Mouse (Mus musculus): Measurements from ENCODE around the gene Fnbp1.
A peak's percentile ranks its signal among the peaks of the same experiment; 100 is the strongest.

The Fnbp1 gene

DNA sequence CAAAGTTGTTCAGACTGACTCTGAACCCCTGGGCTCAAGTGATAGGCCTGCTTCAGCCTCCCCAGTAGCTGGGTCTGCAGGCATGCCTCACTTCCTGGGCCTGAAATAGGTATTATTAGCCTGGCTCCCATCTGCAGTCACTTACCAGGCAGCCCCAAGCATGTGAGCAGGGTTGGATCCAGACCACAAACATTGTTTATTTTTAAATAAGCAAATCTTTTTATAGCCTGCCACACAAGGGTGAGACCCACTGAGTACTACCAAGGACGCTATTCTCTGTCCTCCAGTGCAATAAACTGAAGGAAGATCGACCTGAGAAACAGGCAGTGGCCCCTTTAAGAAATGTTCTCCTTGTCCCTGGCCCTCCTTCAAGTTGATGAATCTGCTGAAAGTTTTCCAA, 17.1 kb downstream of the Fnbp1 start:
- DNase-seq (ENCODE audit: low spot score in 2 of 2), result no peak

DNA sequence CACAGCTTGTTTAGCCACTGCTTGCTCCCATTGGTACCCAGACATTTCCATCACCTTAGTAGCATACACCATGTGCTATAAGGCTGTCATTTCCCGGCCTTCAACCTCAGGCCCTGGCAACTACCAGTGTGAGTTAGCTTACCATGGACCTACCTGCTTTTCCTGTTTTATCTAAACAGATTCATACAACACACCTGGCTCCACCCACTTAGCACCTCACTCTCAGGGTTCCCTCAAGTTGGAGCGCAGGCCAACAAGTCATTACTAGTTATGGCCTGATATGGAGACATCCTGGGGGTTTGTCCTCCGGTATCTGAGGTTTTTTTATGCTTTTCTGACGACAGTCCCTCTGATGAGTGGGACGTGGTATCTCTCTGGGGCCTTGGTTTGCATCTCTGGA, 18.3 kb downstream of the Fnbp1 start:
- DNase-seq (ENCODE audit: low spot score in 2 of 2), result no peak

DNA sequence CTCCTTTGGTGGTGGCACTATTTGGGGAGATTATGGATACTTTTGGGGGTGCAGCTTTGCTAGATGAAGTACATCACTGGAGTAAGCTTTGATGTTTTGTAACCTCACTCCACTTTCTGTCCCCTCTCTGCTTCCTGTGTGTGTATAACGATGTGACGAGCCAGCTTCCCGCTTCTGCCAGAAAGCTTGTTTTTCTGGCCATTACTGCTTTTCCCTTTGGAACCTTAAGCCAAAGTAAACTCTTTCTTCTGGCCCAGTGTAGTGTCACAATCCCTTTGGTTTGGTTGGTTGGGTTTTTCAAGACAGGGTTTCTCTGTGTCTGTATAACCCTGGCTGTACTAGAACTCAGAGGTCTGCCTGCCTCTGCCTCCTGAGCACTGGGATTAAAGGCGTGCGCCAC, 19.0 kb downstream of the Fnbp1 start:
- no peak for DNase-seq (ENCODE audit: low spot score in 2 of 2)

- no peak for DNase-seq (ENCODE audit: low spot score in 2 of 2)
These were observed 20.6 kb downstream of the Fnbp1 start for GRCm38 (mm10) chr2:31121131-31121693.

- DNase-seq (ENCODE audit: low spot score in 2 of 2), result peak in 1 of 2 experiments; percentile 50
These were observed 22.0 kb downstream of the Fnbp1 start for GRCm38 (mm10) chr2:31119795-31120194.

GRCm38 (mm10) chr2:31118639-31119380, 23.0 kb downstream of the Fnbp1 start:
- no peak for DNase-seq (ENCODE audit: low spot score in 2 of 2)

- no peak for DNase-seq (ENCODE audit: low spot score in 2 of 2)
These were observed 23.6 kb downstream of the Fnbp1 start for GRCm38 (mm10) chr2:31118211-31118610.

- no peak for DNase-seq (ENCODE audit: low spot score in 2 of 2)
These were observed 25.7 kb downstream of the Fnbp1 start for GRCm38 (mm10) chr2:31115943-31116731.

DNA sequence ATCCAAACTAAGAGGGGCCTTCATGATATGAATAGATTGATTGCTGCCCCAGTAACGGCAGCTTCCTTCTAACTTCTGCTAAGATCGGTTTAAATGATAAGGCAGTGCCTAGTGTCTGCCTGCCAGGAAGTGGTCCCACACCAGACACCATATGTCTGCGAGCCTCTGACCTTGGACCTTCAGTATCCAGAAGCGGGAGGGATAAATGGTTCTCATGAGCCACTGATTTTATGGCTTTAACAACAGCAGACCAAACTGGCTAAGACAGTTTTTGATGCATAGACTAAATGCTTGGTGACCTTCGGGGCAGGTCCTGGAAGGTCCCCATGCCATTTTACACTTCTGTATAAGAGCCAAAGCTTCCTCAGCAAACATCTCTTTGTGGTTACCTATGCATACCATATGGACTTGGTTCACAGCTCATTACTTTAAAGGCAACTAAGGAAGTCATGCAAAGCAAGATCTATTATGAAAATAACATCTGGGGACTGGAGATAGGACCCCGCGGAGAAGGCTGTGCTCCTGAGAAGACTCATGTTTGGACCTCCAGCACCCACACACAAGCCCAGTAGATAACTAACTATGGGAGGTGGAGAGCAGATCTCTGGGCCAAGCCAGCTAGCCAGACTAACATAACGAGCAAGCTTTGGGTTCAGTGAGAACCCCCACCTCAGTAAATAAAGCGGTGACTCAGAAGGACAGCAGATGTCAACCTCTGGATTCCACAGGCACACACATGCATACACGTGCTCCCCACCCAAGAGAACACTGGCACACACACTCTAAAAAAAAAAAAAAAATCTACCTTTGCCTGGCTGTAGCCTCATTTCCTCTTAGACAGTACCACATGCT, 26.5 kb downstream of the Fnbp1 start:
- no peak for DNase-seq (ENCODE audit: low spot score in 2 of 2)

GRCm38 (mm10) chr2:31114205-31114604, 27.6 kb downstream of the Fnbp1 start:
- no peak for DNase-seq (ENCODE audit: low spot score in 2 of 2)

- no peak for DNase-seq (ENCODE audit: low spot score in 2 of 2)
These were observed 30.1 kb downstream of the Fnbp1 start for GRCm38 (mm10) chr2:31111685-31112084.

GRCm38 (mm10) chr2:31109960-31110548, 31.8 kb downstream of the Fnbp1 start:
- no peak for DNase-seq (ENCODE audit: low spot score in 2 of 2)

DNA sequence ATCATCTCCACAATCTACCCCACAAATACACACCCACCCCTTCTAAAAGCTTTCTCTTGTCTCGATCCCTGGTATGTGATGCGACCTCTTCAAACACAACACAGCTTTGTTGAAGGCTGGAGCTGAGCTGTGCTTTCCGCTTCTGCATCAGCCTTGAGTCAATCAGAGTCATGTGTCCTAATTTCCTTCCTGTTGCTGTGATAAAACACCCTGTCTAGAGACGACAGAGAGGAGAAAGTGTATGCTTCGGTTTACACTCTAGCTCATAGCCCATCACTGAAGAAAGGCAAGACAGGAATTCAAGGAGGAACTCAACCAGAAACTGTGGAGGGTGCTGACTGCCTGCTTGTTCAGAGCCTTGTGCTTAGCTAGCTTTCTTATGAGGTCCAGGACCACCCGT, 33.6 kb downstream of the Fnbp1 start:
- no peak for DNase-seq (ENCODE audit: low spot score in 2 of 2)

- DNase-seq (ENCODE audit: low spot score in 2 of 2), result peak in 1 of 2 experiments; percentile 68
These were observed 35.0 kb downstream of the Fnbp1 start for GRCm38 (mm10) chr2:31106621-31107320.

GRCm38 (mm10) chr2:31106004-31106403, 35.8 kb downstream of the Fnbp1 start:
- no peak for DNase-seq (ENCODE audit: low spot score in 2 of 2)

- DNase-seq (ENCODE audit: low spot score in 2 of 2), result no peak
These were observed 36.5 kb downstream of the Fnbp1 start for GRCm38 (mm10) chr2:31105279-31105678.

GRCm38 (mm10) chr2:31103321-31103720, 38.5 kb downstream of the Fnbp1 start:
- DNase-seq (ENCODE audit: low spot score in 2 of 2), result no peak

DNA sequence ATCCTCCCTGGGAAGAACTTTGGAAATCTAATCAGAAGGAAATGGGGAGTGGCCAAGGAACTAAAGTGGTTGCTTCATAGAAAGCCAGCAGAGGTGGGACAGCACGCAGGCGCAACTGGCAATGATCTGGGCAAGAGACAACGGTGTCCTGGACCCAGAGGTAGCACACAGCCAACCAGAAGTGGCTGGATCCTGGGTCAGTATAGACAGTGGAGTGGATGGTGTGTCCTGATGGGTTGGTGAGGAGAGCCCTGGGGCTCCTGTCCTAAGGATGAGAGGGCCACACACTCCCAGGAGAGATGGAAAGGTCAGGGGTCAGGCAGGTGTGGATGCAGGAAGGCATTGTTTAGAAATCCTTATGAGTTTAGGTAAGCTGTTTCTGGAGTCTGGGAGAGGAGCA, 40.5 kb downstream of the Fnbp1 start:
- no peak for DNase-seq (ENCODE audit: low spot score in 2 of 2)

GRCm38 (mm10) chr2:31099079-31099478, 42.7 kb downstream of the Fnbp1 start:
- DNase-seq (ENCODE audit: low spot score in 2 of 2), result no peak

DNA sequence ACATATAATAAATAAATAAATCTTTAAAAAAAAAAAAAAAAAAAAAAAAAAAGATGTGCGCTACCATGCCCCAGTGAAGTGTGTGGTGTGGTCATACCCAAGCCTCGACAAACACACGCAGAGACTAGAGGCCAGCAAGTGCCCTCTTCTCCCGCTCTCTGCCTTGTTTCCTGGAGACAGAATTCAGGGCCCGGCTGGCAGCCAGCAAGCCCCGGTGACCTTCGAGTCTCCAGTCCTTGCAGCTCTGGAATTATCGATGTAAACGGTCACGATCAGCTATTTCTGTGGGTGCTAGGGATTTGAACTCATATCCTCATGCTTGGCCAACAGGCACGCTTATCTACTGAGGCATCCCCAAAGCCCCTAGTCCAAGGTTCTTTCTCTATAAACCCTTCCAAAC, 43.2 kb downstream of the Fnbp1 start:
- no peak for DNase-seq (ENCODE audit: low spot score in 2 of 2)

DNA sequence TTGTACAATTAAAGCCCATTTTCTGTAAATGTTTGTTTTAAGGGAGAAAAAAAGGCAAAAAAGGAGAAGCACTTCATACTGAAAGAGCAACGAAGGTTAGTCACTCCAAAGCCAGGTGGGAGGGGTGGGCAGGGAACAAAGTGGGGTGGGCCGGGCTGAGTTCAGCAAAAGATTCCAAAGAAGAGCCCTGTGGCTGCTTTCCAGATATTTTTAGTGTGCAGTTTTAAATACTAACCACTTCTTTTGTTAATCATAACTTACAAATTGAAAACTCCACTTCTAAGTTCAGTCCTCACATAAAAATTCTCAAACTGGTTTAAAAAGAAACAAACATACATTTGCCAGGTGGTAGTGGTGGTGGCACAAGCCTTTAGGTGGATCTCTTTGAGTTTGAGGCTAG, 44.5 kb downstream of the Fnbp1 start:
- no peak for DNase-seq (ENCODE audit: low spot score in 2 of 2)
